In the genomic region with DNA sequence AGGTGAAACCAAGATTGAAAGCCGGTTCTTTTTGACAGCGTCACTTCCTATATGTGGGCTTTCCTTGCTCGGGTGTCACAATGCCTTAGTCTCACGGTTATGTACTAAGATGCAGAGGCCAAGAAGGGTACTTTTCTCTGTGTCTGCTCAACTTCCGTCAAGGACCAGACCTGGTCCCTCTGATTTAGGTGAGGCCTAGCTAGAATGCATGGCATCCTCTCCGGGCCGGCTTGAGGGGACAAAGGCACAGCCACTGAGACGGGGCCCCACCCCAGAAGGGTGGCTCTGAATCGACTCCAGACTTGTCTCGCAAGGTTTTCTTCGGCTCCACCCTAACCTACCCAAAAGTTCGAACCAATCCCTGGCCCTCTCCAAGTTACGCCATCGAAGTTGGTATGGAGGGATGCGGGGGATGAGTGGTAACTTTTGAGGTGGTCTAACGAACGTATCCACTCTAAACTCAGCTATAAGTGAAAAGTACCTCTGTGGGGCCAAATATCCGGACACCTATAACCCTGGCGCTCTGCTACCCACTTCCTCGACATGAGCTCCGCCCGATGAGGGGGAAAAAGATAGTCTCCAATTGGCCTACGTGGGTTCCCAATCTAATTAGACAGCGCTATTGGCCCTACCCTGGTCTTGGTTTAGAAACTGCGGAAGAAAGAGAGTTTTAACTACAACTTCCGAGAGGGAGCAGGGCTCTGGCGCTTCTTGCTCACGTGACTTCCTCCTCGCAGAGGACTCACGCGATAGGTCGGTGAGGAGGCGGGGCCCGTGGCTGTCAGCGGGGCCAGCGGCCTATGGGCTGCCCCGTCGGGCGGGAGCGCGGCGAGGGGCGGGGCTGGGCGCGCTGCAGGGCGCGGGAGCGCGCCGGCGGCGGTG, we compare ENCODE assay signal across 8 mouse cellular contexts. TPM values are rescaled to one million over a fixed set of nuclear protein-coding genes. Genes with fewer than 3 reads are reported as not detected.
A peak's percentile ranks its signal among the peaks of the same experiment; 100 is the strongest.
DNase-seq lines count a peak whose midpoint lies in the region; ATAC-seq lines count a peak whose summit lies in the region.

TSS of gene Nfatc3 (plus strand) at position 110 of the 882 bp plus-strand sequence.

- DNase-seq in CD4-positive, CD25-positive, alpha-beta regulatory T cell, adult 2 months (ENCODE audit: low read depth, low spot score), result peak; percentile 99
- DNase-seq in fat pad, adult 2 months (ENCODE audit: extremely low read depth, low read depth, low spot score), result peak; percentile 74
- DNase-seq in kidney, postnatal 10 days, result peak; percentile 98
- DNase-seq in natural killer cell, adult 2 months (ENCODE audit: low spot score in 2 of 2), result peak; percentile 95 to 97

- peak within 1 kb of the TSS; percentile 93 for H3K27ac ChIP-seq in brown adipose tissue, adult 24 weeks (replicated peaks; ENCODE audit: low read depth, low read length)
- peak within 1 kb of the TSS; percentile 97 for H3K27ac ChIP-seq in heart, embryonic 13.5 days (replicated peaks)
- peak within 1 kb of the TSS; percentile 97 for H3K27ac ChIP-seq in liver, embryonic 12.5 days
- H3K27ac ChIP-seq in stomach, embryonic 15.5 days, result peak within 1 kb of the TSS; percentile 91

- no peaks in the 10 kb centered on the region for H3K27me3 ChIP-seq in heart, embryonic 13.5 days (replicated peaks)
- no peaks in the 10 kb centered on the region for H3K27me3 ChIP-seq in liver, embryonic 12.5 days (replicated peaks)
- no peaks in the 10 kb centered on the region for H3K27me3 ChIP-seq in stomach, embryonic 15.5 days (replicated peaks)

- peak within 1 kb of the TSS; percentile 92 for H3K4me2 ChIP-seq in heart, embryonic 13.5 days
- H3K4me2 ChIP-seq in liver, embryonic 12.5 days, result peak within 1 kb of the TSS; percentile 86
- peak within 1 kb of the TSS; percentile 85 for H3K4me2 ChIP-seq in stomach, embryonic 15.5 days

- H3K9me3 ChIP-seq in heart, embryonic 13.5 days, result no peaks in the 10 kb centered on the region
- no peaks in the 10 kb centered on the region for H3K9me3 ChIP-seq in liver, embryonic 12.5 days (replicated peaks)
- no peaks in the 10 kb centered on the region for H3K9me3 ChIP-seq in stomach, embryonic 15.5 days

- ATAC-seq in heart, embryonic 13.5 days (ENCODE audit: extremely low read depth, insufficient number of reproducible peaks, low FRiP score, low TSS enrichment), result peak; percentile 97
- peak; percentile 94 for ATAC-seq in liver, embryonic 12.5 days
- ATAC-seq in stomach, embryonic 15.5 days (ENCODE audit: insufficient read depth, low FRiP score, low read depth), result peak; percentile 98

- H3K36me3 ChIP-seq in heart, embryonic 13.5 days, result peaks cover 3% of the 10 kb centered on the region; the same call in 1 of the 2 replicates
- H3K36me3 ChIP-seq in liver, embryonic 12.5 days, result peaks cover 3% of the 10 kb centered on the region; the same call in 1 of the 2 replicates
- H3K36me3 ChIP-seq in stomach, embryonic 15.5 days, result no peaks in the 10 kb centered on the region

- peaks cover 8% of the 10 kb centered on the region for H3K4me1 ChIP-seq in brown adipose tissue, adult 24 weeks (ENCODE audit: control insufficient read depth, insufficient read depth, insufficient read length, low read length)
- peaks cover 32% of the 10 kb centered on the region for H3K4me1 ChIP-seq in heart, embryonic 13.5 days
- H3K4me1 ChIP-seq in liver, embryonic 12.5 days, result peaks cover 55% of the 10 kb centered on the region
- H3K4me1 ChIP-seq in stomach, embryonic 15.5 days, result peaks cover 23% of the 10 kb centered on the region

- H3K9ac ChIP-seq in heart, embryonic 13.5 days, result peak within 1 kb of the TSS; percentile 95
- H3K9ac ChIP-seq in liver, embryonic 12.5 days, result peak within 1 kb of the TSS; percentile 94
- H3K9ac ChIP-seq in stomach, embryonic 15.5 days, result peak within 1 kb of the TSS; percentile 64

- 2% methylated on average over 45 of the region's 52 CpGs for WGBS in heart, embryonic 13.5 days
- WGBS in liver, embryonic 12.5 days (ENCODE audit: insufficient replicate concordance), result under 1% methylated on average over 52 of the region's 52 CpGs
- WGBS in stomach, embryonic 15.5 days, result 2% methylated on average over 52 of the region's 52 CpGs

- peak within 1 kb of the TSS; percentile 100 for H3K4me3 ChIP-seq in brown adipose tissue, adult 24 weeks (ENCODE audit: insufficient read depth, low read depth, low read length)
- H3K4me3 ChIP-seq in heart, embryonic 13.5 days, result peak within 1 kb of the TSS; percentile 95
- H3K4me3 ChIP-seq in liver, embryonic 12.5 days, result peak within 1 kb of the TSS; percentile 86
- peak within 1 kb of the TSS; percentile 80 for H3K4me3 ChIP-seq in stomach, embryonic 15.5 days (replicated peaks)

RNA-seq across cellular contexts. Expression of gene Nfatc3, which starts in this region (rescaled TPM):
- 17.4 and 28.2 TPM in 2 replicates for polyA plus RNA-seq in brown adipose tissue, adult 24 weeks (2012; ENCODE audit: insufficient read depth, insufficient read length, missing spikeins)
- 3.4 and 4.5 TPM in 2 replicates for polyA plus RNA-seq in heart, embryonic 13.5 days (2015; fragmentation: Nextera tagmentation; extraction: Ambion mirVana)
- polyA plus RNA-seq in liver, embryonic 12.5 days (2016; fragmentation: Nextera tagmentation; extraction: Ambion mirVana), result 5.0 and 5.8 TPM in 2 replicates
- 7.8 TPM in 2 replicates for polyA plus RNA-seq in stomach, embryonic 15.5 days (2015; fragmentation: Nextera tagmentation; extraction: Ambion mirVana)

Comparison
In these comparisons a context has a peak if more than half of its experiments do, and no peak if none do; other contexts are left out.
1. Peak in every context shown above with its lines: DNase-seq, ATAC-seq, H3K4me3 ChIP-seq and H3K27ac ChIP-seq.